Mouse (Mus musculus) heart, postnatal 0 days (tissue): ENCODE data around the gene Map2k6. TPM values are rescaled to one million over a fixed set of nuclear protein-coding genes. Genes with fewer than 3 reads are reported as not detected.

Source experiments
- ATAC-seq: fragments of 200-750 bp; cut with Nextera tagmentation; 2 replicates; pipeline ENCODE4 v1.8.0; 2017; ENCODE audit warnings: low read depth, moderate number of reproducible peaks, moderate library complexity; ENCODE audit not compliant: insufficient read depth
- DNase-seq: peaks from one replicate; pipeline ENCODE4 v3.0.0-alpha.2; 2016; ENCODE audit warnings: low spot score
- H3K27ac ChIP-seq: fragments of 300-500 bp; sonication (generic); 2 replicates; pipeline ENCODE4 v1.5.1; 2014; ENCODE audit warnings: low read depth, mild to moderate bottlenecking
- H3K27me3 ChIP-seq: fragments of 300-500 bp; sonication (generic); 2 replicates; pipeline ENCODE4 v1.6.1; 2014; ENCODE audit warnings: low read length, mixed read lengths; ENCODE audit not compliant: control insufficient read depth, insufficient read depth
- H3K36me3 ChIP-seq: fragments of 300-500 bp; sonication (generic); replicated peaks from 2 replicates; pipeline ENCODE4 v1.6.1; 2014; ENCODE audit warnings: low read length, mixed read lengths; ENCODE audit not compliant: control insufficient read depth, insufficient read depth
- H3K4me1 ChIP-seq: fragments of 300-500 bp; sonication (generic); 2 replicates; pipeline ENCODE4 v1.6.1; 2014; ENCODE audit warnings: antibody characterized with exemption; ENCODE audit not compliant: control insufficient read depth, insufficient read depth
- H3K4me2 ChIP-seq: fragments of 300-500 bp; sonication (generic); 2 replicates; pipeline ENCODE4 v1.6.1; 2014; ENCODE audit warnings: low read depth, mild to moderate bottlenecking, low read length, moderate library complexity
- H3K4me3 ChIP-seq: fragments of 300-500 bp; sonication (generic); 2 replicates; pipeline ENCODE4 v1.5.1; 2014; ENCODE audit warnings: low read depth, low read length
- H3K9ac ChIP-seq: fragments of 300-500 bp; sonication (generic); replicated peaks from 2 replicates; pipeline ENCODE4 v1.6.1; 2014; ENCODE audit warnings: low read depth, low read length, mixed read lengths
- H3K9me3 ChIP-seq: fragments of 300-500 bp; sonication (generic); replicated peaks from 2 replicates; pipeline ENCODE4 v1.6.1; 2016; ENCODE audit warnings: low read length; ENCODE audit not compliant: control insufficient read depth
- CTCF ChIP-seq: IDR thresholded peaks from 2 replicates; pipeline ENCODE4 v1.5.1; 2016; ENCODE audit warnings: antibody characterized with exemption, control low read depth, low read depth
- EP300 ChIP-seq: IDR thresholded peaks from 2 replicates; pipeline ENCODE4 v1.6.1; 2016; ENCODE audit warnings: antibody characterized with exemption, low read depth
- WGBS: fragments of 180-500 bp; shearing (Covaris S2); extraction: QIAGEN DNeasy Blood & Tissue Kit; methylation state at CpG from one replicate; pipeline ENCODE4 v1.1.7; 2014; 5-methylcytosine and 5-hydroxymethylcytosine counted together
- polyA plus RNA-seq: library from polyadenylated mRNA; unstranded; fragments of >200 nt; fragmentation: Nextera tagmentation; extraction: Ambion mirVana; gene quantifications from 2 replicates; pipeline ENCODE4 v1.2.1, GENCODE M21; 2015
- total RNA-seq: library from RNA; depleted of rRNA; stranded (reverse); fragments of >200 nt; gene quantifications from 2 replicates; pipeline ENCODE4 v1.2.3, GENCODE M21; 2014; ENCODE audit warnings: low replicate concordance

The Map2k6 gene
- total and polyA plus RNA-seq, 2 experiments from 2014 or later: 9.3 to 17.4 TPM

- WGBS: 70% methylated on average over 3 of the region's 3 CpGs
- Histone ChIP-seq H3K9ac (no peak overlapping the region), H3K27me3 (no peaks in the 10 kb centered on the region), H3K4me3 (no peak overlapping the region), H3K4me2 (no peak overlapping the region), H3K27ac (no peak overlapping the region), H3K36me3 (no peaks in the 10 kb centered on the region), H3K9me3 (no peaks in the 10 kb centered on the region), H3K4me1 (peaks cover 7% of the 10 kb centered on the region; the same call in 1 of the 2 replicates)
- no peak for TF ChIP-seq CTCF
- TF ChIP-seq EP300: no peak
- no peak for ATAC-seq
- DNase-seq: no peak
These were observed 32.0 kb upstream of the Map2k6 start for GRCm38 (mm10) chr11:110366902-110367301.

GRCm38 (mm10) chr11:110367638-110368037, 31.3 kb upstream of the Map2k6 start:
- no peaks in the 10 kb centered on the region for H3K36me3 ChIP-seq
- DNase-seq (no peak), ATAC-seq (no peak)
- no peaks in the 10 kb centered on the region for H3K9me3 ChIP-seq
- no peak overlapping the region for H3K9ac ChIP-seq
- H3K4me1 ChIP-seq: peaks cover 7% of the 10 kb centered on the region; the same call in 1 of the 2 replicates
- WGBS: 88% methylated on average over 13 of the region's 13 CpGs
- H3K27ac ChIP-seq: no peak overlapping the region
- TF ChIP-seq CTCF: no peak
- H3K27me3 ChIP-seq: no peaks in the 10 kb centered on the region
- H3K4me2 ChIP-seq: no peak overlapping the region
- H3K4me3 ChIP-seq: no peak overlapping the region

DNA sequence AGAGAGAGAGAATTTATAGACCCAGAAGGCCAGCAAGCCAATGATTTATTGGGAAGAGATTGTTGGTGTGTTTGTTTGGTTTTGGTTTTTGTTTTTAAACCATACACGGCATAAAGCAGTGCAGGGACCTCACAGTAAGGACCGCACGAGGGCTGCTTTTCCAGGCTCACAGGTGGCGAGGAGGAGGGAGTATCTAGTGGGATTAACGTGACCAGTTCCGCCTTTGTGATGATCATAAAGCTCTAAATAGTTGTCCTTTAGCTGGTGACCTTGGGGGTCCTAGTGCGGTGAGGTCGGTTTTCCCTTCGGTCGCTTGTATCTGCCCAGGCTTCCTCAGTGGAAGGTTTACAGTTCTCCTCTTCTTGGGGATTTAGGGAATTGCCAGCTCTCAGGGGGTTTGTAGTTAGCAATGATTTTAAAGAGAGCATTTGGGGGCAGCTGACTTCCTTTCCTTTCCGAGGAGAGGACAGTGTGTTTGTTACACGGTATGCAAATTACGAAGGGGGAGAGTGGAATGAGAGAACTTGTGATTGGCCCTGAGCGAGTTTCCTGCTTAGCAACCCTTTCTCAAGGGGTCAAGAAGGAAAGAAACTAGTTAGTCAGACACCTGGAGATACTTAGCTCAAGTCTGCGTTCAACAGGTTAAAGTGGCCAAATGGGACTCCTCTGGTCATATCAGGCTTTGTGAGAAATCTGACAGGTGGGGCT, 29.5 kb upstream of the Map2k6 start:
- peak overlapping the region; percentile 50 for H3K4me2 ChIP-seq
- H3K27me3 ChIP-seq: no peaks in the 10 kb centered on the region
- no peaks in the 10 kb centered on the region for H3K36me3 ChIP-seq
- H3K4me1 ChIP-seq: peaks cover 7% of the 10 kb centered on the region; the same call in 1 of the 2 replicates
- peak; percentile 63 for DNase-seq
- no peak overlapping the region; the same call in 1 of the 2 replicates for H3K4me3 ChIP-seq
- no peaks in the 10 kb centered on the region for H3K9me3 ChIP-seq
- WGBS: 23% methylated on average over 15 of the region's 15 CpGs
- TF ChIP-seq EP300: no peak
- no peak for TF ChIP-seq CTCF
- peak overlapping the region; percentile 45 for H3K9ac ChIP-seq
- peak; percentile 71; the same call in 1 of the 2 replicates for ATAC-seq
- H3K27ac ChIP-seq: peak overlapping the region; percentile 59

- DNase-seq: no peak
- Histone ChIP-seq H3K36me3 (no peaks in the 10 kb centered on the region), H3K27ac (no peak overlapping the region), H3K4me2 (no peak overlapping the region), H3K4me1 (peaks cover 7% of the 10 kb centered on the region; the same call in 1 of the 2 replicates), H3K9ac (no peak overlapping the region), H3K9me3 (no peaks in the 10 kb centered on the region), H3K4me3 (no peak overlapping the region), H3K27me3 (no peaks in the 10 kb centered on the region)
- no peak for ATAC-seq
- TF ChIP-seq EP300 (no peak), CTCF (no peak)
- WGBS: 53% methylated on average over 8 of the region's 8 CpGs
These were observed 27.1 kb upstream of the Map2k6 start for GRCm38 (mm10) chr11:110371827-110372226.

GRCm38 (mm10) chr11:110372266-110372954, 26.5 kb upstream of the Map2k6 start:
- DNase-seq (no peak), ATAC-seq (no peak)
- peaks cover 7% of the 10 kb centered on the region; the same call in 1 of the 2 replicates for H3K4me1 ChIP-seq
- no peak overlapping the region for H3K27ac ChIP-seq
- no peak for TF ChIP-seq EP300
- no peak for TF ChIP-seq CTCF
- no peaks in the 10 kb centered on the region for H3K9me3 ChIP-seq
- H3K4me2 ChIP-seq: no peak overlapping the region
- no peak overlapping the region for H3K9ac ChIP-seq
- H3K27me3 ChIP-seq: no peaks in the 10 kb centered on the region
- no peaks in the 10 kb centered on the region for H3K36me3 ChIP-seq
- H3K4me3 ChIP-seq: no peak overlapping the region
- 77% methylated on average over 14 of the region's 15 CpGs for WGBS
